7 mouse cellular contexts compared by ENCODE assay signal in genomic region chr11:53300330-53301166, GRCm38 (mm10). TPM values are rescaled to one million over a fixed set of nuclear protein-coding genes. Genes with fewer than 3 reads are reported as not detected.
DNase-seq lines count a peak whose midpoint lies in the region; ATAC-seq lines count a peak whose summit lies in the region.

Gene Hspa4, minus strand, starts transcription at chr11:53300457.

- no peaks in the 10 kb centered on the region for H3K9me3 ChIP-seq in embryonic facial prominence, embryonic 12.5 days
- H3K9me3 ChIP-seq in limb, embryonic 11.5 days (ENCODE audit: control insufficient read depth, low read length) = no peaks in the 10 kb centered on the region
- H3K9me3 ChIP-seq in midbrain, embryonic 14.5 days (ENCODE audit: control insufficient read depth, low read length) = no peaks in the 10 kb centered on the region

- peak within 1 kb of the TSS; percentile 99 for H3K9ac ChIP-seq in embryonic facial prominence, embryonic 12.5 days
- peak within 1 kb of the TSS; percentile 98 for H3K9ac ChIP-seq in limb, embryonic 11.5 days (ENCODE audit: low read length)
- H3K9ac ChIP-seq in midbrain, embryonic 14.5 days (replicated peaks; ENCODE audit: low read length) = peak within 1 kb of the TSS; percentile 96

- WGBS in embryonic facial prominence, embryonic 12.5 days = under 1% methylated on average over 58 of the region's 58 CpGs
- 1% methylated on average over 58 of the region's 58 CpGs for WGBS in limb, embryonic 11.5 days
- under 1% methylated on average over 58 of the region's 58 CpGs for WGBS in midbrain, embryonic 14.5 days

- peak within 1 kb of the TSS; percentile 99 for H3K4me3 ChIP-seq in embryonic facial prominence, embryonic 12.5 days
- peak within 1 kb of the TSS; percentile 99 for H3K4me3 ChIP-seq in limb, embryonic 11.5 days (ENCODE audit: low read depth, low read length)
- H3K4me3 ChIP-seq in midbrain, embryonic 14.5 days (replicated peaks; ENCODE audit: low read depth, low read length) = peak within 1 kb of the TSS; percentile 95

- peak; percentile 97 for ATAC-seq in embryonic facial prominence, embryonic 12.5 days (ENCODE audit: insufficient number of reproducible peaks, insufficient read depth, low FRiP score, low TSS enrichment)
- ATAC-seq in limb, embryonic 11.5 days (ENCODE audit: insufficient number of reproducible peaks, low FRiP score, low TSS enrichment, low read depth) = peak; percentile 95
- peak; percentile 97 for ATAC-seq in midbrain, embryonic 14.5 days (ENCODE audit: low FRiP score, low TSS enrichment)

- peak; percentile 99 for DNase-seq in adrenal gland, postnatal 25 days
- DNase-seq in heart, adult 11 months = peak; percentile 100
- DNase-seq in kidney, adult 18-20 months = peak; percentile 99
- DNase-seq in limb, embryonic 11.5 days (ENCODE audit: low spot score) = peak; percentile 98
- DNase-seq in midbrain, embryonic 14.5 days = peak; percentile 100
- DNase-seq in spleen, adult 18-20 months = peak; percentile 93 to 96

- peak within 1 kb of the TSS; percentile 73 for H3K4me2 ChIP-seq in embryonic facial prominence, embryonic 12.5 days (replicated peaks)
- peak within 1 kb of the TSS; percentile 70 for H3K4me2 ChIP-seq in limb, embryonic 11.5 days (ENCODE audit: low read depth, severe bottlenecking)
- peak within 1 kb of the TSS; percentile 84 for H3K4me2 ChIP-seq in midbrain, embryonic 14.5 days (ENCODE audit: low read length)

- H3K4me1 ChIP-seq in embryonic facial prominence, embryonic 12.5 days = peaks cover 22% of the 10 kb centered on the region
- peaks cover 5% of the 10 kb centered on the region; the same call in 1 of the 2 replicates for H3K4me1 ChIP-seq in limb, embryonic 11.5 days (ENCODE audit: control insufficient read depth, insufficient read depth, low read length)
- peaks cover 29% of the 10 kb centered on the region for H3K4me1 ChIP-seq in midbrain, embryonic 14.5 days (ENCODE audit: control insufficient read depth, insufficient read depth, low read length)

- peak within 1 kb of the TSS; percentile 98 for H3K27ac ChIP-seq in embryonic facial prominence, embryonic 12.5 days
- peak within 1 kb of the TSS; percentile 94 for H3K27ac ChIP-seq in limb, embryonic 11.5 days (replicated peaks; ENCODE audit: low read depth, low read length)
- H3K27ac ChIP-seq in midbrain, embryonic 14.5 days (replicated peaks; ENCODE audit: low read depth, low read length) = peak within 1 kb of the TSS; percentile 94

- 0 out of 2 replicates have a peak, but pooled peaks cover 8% of the 10 kb centered on the region for H3K36me3 ChIP-seq in embryonic facial prominence, embryonic 12.5 days
- no peaks in the 10 kb centered on the region for H3K36me3 ChIP-seq in limb, embryonic 11.5 days (ENCODE audit: control insufficient read depth, insufficient read depth, low read length)
- H3K36me3 ChIP-seq in midbrain, embryonic 14.5 days (ENCODE audit: control insufficient read depth, insufficient read depth, low read length) = 0 out of 2 replicates have a peak, but pooled peaks cover 3% of the 10 kb centered on the region

- no peaks in the 10 kb centered on the region for H3K27me3 ChIP-seq in embryonic facial prominence, embryonic 12.5 days
- no peaks in the 10 kb centered on the region for H3K27me3 ChIP-seq in limb, embryonic 11.5 days (ENCODE audit: control insufficient read depth, insufficient read depth, low read length)
- no peaks in the 10 kb centered on the region for H3K27me3 ChIP-seq in midbrain, embryonic 14.5 days (ENCODE audit: control insufficient read depth, insufficient read depth, low read length)

RNA-seq across cellular contexts. Expression of gene Hspa4, which starts in this region (rescaled TPM):
- 179 and 185 TPM in 2 replicates for total RNA-seq in adrenal gland, postnatal 25 days (2021)
- polyA plus RNA-seq in embryonic facial prominence, embryonic 12.5 days (2016; fragmentation: Nextera tagmentation; extraction: Ambion mirVana) = 103 and 110 TPM in 2 replicates
- polyA plus RNA-seq in limb, embryonic 11.5 days (2014; fragmentation: Nextera tagmentation; extraction: Ambion mirVana) = 137 and 144 TPM in 2 replicates
- polyA plus RNA-seq in midbrain, embryonic 14.5 days (2014; fragmentation: Nextera tagmentation; extraction: Ambion mirVana) = 42.2 and 57.4 TPM in 2 replicates

Comparison
In these comparisons a context has a peak if more than half of its experiments do, and no peak if none do; other contexts are left out.
1. Peak in every context shown above with its lines: DNase-seq, ATAC-seq, H3K4me3 ChIP-seq and H3K27ac ChIP-seq.